Mouse (Mus musculus): ENCODE data around the gene Rbm6. TPM values are rescaled to one million over a fixed set of nuclear protein-coding genes. Genes with fewer than 3 reads are reported as not detected.

Gene Rbm6
- total and polyA plus RNA-seq, 3 experiments = 55.7 to 521 (median 55.8) TPM

DNA sequence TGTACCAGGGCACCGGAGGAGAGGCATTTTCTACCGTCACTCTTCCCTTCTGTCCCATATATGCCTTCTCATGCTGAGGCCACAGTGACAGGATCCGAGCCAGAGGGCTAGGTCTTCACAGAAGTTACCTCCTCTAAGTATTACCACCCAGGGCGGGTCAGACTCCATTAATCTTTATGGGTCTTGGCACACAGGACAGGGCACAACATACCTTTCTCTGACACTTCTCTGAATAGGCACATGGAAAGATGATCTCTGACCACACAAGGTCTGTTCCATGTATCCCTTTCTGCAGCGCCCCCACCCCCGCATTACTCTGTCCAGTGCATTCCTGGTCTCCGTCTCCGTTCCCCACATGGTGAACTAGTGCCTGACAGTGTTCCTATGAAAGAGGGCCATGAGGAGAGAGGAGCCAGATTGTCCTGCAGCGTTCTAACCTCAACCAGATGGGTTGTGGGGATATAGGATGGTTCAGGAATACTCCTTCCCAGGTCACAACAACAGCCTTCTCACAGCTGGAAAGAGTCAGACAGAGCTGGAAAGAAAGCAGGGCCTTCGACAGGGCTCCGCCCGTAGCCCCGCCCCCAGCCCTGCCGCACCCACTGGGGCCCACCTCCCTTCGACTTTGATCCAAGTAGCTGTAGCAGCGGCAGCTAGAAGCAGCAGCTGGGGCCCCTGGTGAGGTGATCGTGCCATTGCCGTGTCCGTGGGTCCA is 33.4 kb upstream of the Rbm6 start, which contains the start of gene Mst1r:
Mst1r (plus strand) TSS at position 622 of the 715 bp plus-strand sequence.
- peak; percentile 82 for DNase-seq (ENCODE audit: low read depth, low spot score)
- H3K36me3 ChIP-seq (ENCODE audit: control insufficient read depth in 1 of 2, insufficient read depth in 2 of 2, low read length in 2 of 2) = peaks cover 0 to 29% of the 10 kb centered on the region in 2 experiments; a peak in 2 of 4 replicates
- peaks cover 5 to 38% of the 10 kb centered on the region in 2 experiments for H3K4me1 ChIP-seq (ENCODE audit: control insufficient read depth in 1 of 2, insufficient read depth in 2 of 2, low read length in 2 of 2)
- TF ChIP-seq POLR2A (IDR thresholded peaks at IDR 0.05; ENCODE audit: control insufficient read depth in 1 of 2, insufficient read depth in 1 of 2, low read depth in 1 of 2, low read length in 2 of 2, poor library complexity in 1 of 2) (peak in 1 of 2 experiments; percentile 45; a peak in 1 of 4 replicates), USF1 (IDR thresholded peaks at IDR 0.05; ENCODE audit: low read depth, low read length) (no peak), NELFE (IDR thresholded peaks at IDR 0.05; ENCODE audit: low read depth, low read length) (peak; percentile 45)
- H3K79me2 ChIP-seq (ENCODE audit: control insufficient read depth, insufficient read depth, low read length, poor library complexity) = no peaks in the 10 kb centered on the region; the same call in 1 of the 2 replicates
- H3K9ac ChIP-seq (ENCODE audit: control insufficient read depth, low read depth, low read length, poor library complexity, severe bottlenecking) = peak within 1 kb of the TSS; percentile 49
- peak within 1 kb of the TSS; percentile 35 to 50; a peak in 3 of 4 replicates for H3K4me3 ChIP-seq (ENCODE audit: control insufficient read depth in 1 of 2, insufficient read depth in 1 of 2, low read depth in 2 of 2, low read length in 2 of 2)
- no peaks in the 10 kb centered on the region for H3K9me3 ChIP-seq (replicated peaks; ENCODE audit: insufficient read depth, low read length)
- no peaks in the 10 kb centered on the region for H3K27me3 ChIP-seq (ENCODE audit: control insufficient read depth in 1 of 2, insufficient read depth in 2 of 2, low read length in 2 of 2)
- peak within 1 kb of the TSS; percentile 95 for H3K27ac ChIP-seq (ENCODE audit: control insufficient read depth, low read depth, low read length)

DNA sequence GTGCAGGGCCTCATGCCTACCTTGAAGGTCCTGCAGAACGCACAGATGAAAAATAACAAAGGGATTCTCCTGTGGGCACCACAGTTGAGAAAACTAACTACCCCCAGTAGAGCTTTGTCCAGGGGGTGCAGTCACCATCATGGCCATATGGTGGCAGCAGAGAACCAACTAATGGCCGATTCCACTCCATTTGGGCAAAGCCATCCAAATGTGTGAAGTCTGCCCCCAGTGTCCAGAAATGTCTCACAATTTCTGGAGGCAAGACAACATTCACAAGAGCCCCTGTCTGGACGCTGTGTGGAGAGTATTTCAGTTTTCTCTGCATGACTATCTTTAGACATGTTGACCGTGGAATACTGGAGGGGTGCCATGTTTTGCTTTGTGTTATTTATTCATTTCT is 31.7 kb upstream of the Rbm6 start:
- peak; percentile 42; the same call in 1 of the 2 replicates for TF ChIP-seq MXI1 (IDR thresholded peaks at IDR 0.05; ENCODE audit: low read depth, low read length)
- TF ChIP-seq TBP (IDR thresholded peaks at IDR 0.05; ENCODE audit: low read depth, low read length) = peak; percentile 55; the same call in 1 of the 2 replicates
- no peak for TF ChIP-seq MEF2A (IDR thresholded peaks at IDR 0.05; ENCODE audit: extremely low read depth, insufficient replicate concordance, low read depth, low read length, poor library complexity, severe bottlenecking)
- no peak for TF ChIP-seq KAT2A (conservative IDR thresholded peaks at IDR 0.05; ENCODE audit: low read depth, low read length)
- TF ChIP-seq SMC3 (IDR thresholded peaks at IDR 0.05; ENCODE audit: low read depth, low read length) = peak; percentile 94
- no peak for TF ChIP-seq CHD2 (IDR thresholded peaks at IDR 0.05; ENCODE audit: low read length)
- TF ChIP-seq EP300 (IDR thresholded peaks at IDR 0.05; ENCODE audit: low read depth in 1 of 2, low read length in 2 of 2) = no peak
- peak; percentile 90 to 100 (median 96); a peak in 5 of 6 replicates for TF ChIP-seq CTCF (IDR thresholded peaks at IDR 0.05 in 2 of 3, conservative IDR thresholded peaks at IDR 0.05 in 1 of 3; ENCODE audit: control insufficient read depth in 1 of 3, insufficient read depth in 1 of 3, low read depth in 2 of 3, low read length in 3 of 3, poor library complexity in 1 of 3, severe bottlenecking in 1 of 3)
- TF ChIP-seq GABPA (IDR thresholded peaks at IDR 0.05; ENCODE audit: low read depth, low read length) = no peak
- TF ChIP-seq ZKSCAN1 (IDR thresholded peaks at IDR 0.05; ENCODE audit: low read depth, low read length) = no peak
- TF ChIP-seq ZC3H11A (IDR thresholded peaks at IDR 0.05; ENCODE audit: low read depth, low read length) = peak; percentile 93
- no peak for TF ChIP-seq ELF1 (IDR thresholded peaks at IDR 0.05; ENCODE audit: low read depth, low read length)
- no peak for TF ChIP-seq BHLHE40 (IDR thresholded peaks at IDR 0.05; ENCODE audit: borderline replicate concordance, low read depth, low read length)
- peak; percentile 74 for TF ChIP-seq SIN3A (IDR thresholded peaks at IDR 0.05; ENCODE audit: low read length)
- 0 out of 2 replicates have a peak, but pooled peaks have one; percentile 44 for TF ChIP-seq MAZ (IDR thresholded peaks at IDR 0.05; ENCODE audit: low read depth, low read length)
- Histone ChIP-seq H3K27ac (ENCODE audit: control insufficient read depth, low read depth, low read length) (no peak overlapping the region), H3K27me3 (ENCODE audit: control insufficient read depth in 1 of 2, insufficient read depth in 2 of 2, low read length in 2 of 2) (no peaks in the 10 kb centered on the region), H3K36me3 (ENCODE audit: control insufficient read depth in 1 of 2, insufficient read depth in 2 of 2, low read length in 2 of 2) (peaks cover 0 to 20% of the 10 kb centered on the region in 2 experiments; a peak in 2 of 4 replicates), H3K4me1 (ENCODE audit: control insufficient read depth in 1 of 2, insufficient read depth in 2 of 2, low read length in 2 of 2) (peaks cover 5 to 30% of the 10 kb centered on the region in 2 experiments), H3K4me3 (ENCODE audit: control insufficient read depth in 1 of 2, insufficient read depth in 1 of 2, low read depth in 2 of 2, low read length in 2 of 2) (no peak overlapping the region), H3K9ac (ENCODE audit: control insufficient read depth, low read depth, low read length, poor library complexity, severe bottlenecking) (no peak overlapping the region), H3K79me2 (ENCODE audit: control insufficient read depth, insufficient read depth, low read length, poor library complexity) (no peaks in the 10 kb centered on the region; the same call in 1 of the 2 replicates), H3K9me3 (replicated peaks; ENCODE audit: insufficient read depth, low read length) (no peaks in the 10 kb centered on the region)
- DNase-seq (ENCODE audit: low read depth, low spot score) = peak; percentile 92

Measured in MEL (cell line).